Mouse (Mus musculus): ENCODE results near the gene Slc29a1.

The Slc29a1 gene

DNA sequence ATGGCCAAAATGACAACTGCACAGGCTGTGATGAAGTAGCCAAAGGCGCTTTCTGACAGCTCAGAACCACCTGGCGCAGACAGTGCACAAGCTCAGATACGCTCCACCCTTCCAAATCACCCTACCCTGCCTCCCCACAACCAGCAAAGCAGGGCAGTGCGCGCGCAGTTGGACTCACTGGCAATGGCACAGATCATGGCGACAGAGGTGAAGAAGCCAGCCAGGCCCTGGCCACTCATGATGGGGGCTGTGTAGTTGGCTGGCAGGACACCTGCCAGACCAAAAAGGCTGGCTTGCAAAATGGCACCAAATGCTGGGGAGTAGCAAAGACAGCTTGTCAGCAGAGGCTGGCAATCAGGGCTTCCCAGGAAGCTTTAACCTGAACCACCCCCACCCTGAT, 10.2 kb downstream of the Slc29a1 start:
- DNase-seq (ENCODE audit: low spot score): no peak

DNA sequence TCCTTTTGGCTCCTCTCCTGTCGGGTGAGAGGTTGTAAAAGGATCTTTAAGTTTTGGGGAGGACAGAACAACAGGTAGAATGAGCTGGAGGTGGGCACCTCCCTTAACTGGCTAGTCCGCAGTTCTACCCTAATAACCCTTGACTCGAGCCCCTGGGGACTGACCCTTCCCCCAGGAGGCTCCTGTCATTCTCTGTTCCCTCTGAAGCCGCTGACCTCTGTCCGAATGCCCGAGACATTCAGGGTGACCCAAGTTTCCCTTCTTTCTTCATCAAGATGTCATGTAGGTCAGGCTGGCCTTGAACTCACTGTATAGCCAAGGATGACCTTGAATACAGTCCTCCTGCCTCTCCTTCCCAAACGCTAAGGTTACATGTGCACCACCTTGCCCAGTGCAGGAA, 11.0 kb downstream of the Slc29a1 start:
- no peak for DNase-seq (ENCODE audit: low spot score)

DNA sequence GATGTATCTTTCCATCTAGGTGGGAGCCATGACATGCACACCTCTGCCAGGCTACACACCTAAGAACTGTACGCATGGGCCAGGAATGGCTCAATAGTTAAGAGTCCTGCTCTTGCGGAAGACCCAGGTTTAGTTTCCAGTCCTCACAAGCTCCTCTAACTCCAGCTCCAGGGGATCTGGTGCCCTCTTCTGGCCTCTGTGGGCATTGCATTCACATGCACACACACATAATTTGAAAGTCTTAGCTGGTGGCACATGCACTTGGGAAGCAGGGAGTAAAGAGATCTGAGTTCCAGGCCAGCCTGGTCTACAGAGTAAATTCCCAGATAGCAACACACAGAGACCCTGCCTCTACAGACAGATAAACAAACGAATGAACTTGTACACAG, 13.0 kb downstream of the Slc29a1 start:
- no peak for DNase-seq (ENCODE audit: low spot score)

DNA sequence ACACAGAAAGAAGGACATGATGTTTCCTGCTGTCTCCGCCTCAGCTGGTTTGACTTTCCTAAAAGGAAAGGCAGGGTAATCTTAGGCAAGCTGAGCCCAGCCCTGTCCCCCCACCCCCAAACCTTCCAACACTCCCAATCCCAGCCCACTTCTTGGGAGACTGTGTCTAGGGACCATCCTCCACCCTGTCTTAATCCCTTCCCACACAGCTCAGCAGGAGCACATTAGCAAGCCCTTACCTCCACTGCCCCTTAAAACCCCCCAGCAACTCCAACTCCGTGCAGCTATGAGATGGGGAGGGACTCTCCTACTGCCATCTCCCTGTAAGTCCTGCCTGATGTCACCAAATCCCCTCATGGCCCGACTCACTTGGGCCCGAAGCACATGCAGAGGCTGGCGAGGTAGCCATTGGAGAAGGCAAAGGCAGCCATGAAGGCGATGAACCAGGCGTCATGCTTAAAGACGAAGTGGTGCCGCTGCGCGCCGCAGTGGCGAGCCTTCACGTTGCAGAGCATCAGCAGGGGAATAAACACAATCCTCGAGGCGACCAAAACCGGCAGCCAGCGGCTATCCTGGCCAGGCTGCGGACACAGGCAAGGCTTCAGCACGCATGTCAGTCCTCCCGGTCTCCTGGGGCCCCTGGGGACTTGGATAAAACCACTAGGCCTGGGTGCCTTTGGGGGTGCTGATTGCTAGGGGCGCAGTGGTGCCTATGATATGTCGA, 13.5 kb downstream of the Slc29a1 start:
- no peak for DNase-seq (ENCODE audit: low spot score)

DNA sequence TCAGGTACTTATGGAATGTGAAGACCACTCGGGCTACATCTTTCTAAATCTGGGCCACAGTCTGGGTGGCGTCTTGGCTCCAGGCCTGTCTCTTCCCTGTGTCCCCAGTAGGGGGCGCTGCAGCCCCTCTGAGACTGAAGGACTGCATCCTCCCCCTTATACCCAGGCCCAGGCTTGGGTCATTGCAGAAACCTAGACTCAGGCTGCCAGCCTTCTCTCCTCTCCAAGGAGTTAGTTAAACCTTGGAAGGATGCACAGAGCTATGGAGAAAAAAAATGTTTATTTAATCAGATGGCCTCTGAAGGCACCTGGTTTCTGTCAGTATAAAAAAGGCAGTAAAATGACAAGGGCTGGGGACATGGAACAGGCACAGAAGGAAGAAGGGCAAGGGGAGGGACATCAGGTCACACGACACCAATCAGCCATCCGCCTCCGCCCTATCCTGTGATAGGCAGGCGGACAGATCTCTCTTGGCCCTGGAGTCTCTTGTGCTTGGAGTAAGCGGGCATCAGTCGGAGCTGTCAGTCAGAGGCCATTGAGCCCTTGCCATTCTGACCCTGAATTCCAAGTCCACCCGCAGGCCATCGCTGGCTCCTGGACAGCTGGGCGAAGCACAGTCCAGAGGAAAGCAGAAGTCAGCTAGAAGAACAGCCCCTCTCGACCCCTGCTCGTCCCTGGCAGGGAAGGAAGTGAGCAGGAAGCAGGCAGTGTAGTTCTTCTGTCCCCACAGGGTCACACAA, 14.3 kb downstream of the Slc29a1 start:
- DNase-seq (ENCODE audit: low spot score): peak; percentile 55

DNA sequence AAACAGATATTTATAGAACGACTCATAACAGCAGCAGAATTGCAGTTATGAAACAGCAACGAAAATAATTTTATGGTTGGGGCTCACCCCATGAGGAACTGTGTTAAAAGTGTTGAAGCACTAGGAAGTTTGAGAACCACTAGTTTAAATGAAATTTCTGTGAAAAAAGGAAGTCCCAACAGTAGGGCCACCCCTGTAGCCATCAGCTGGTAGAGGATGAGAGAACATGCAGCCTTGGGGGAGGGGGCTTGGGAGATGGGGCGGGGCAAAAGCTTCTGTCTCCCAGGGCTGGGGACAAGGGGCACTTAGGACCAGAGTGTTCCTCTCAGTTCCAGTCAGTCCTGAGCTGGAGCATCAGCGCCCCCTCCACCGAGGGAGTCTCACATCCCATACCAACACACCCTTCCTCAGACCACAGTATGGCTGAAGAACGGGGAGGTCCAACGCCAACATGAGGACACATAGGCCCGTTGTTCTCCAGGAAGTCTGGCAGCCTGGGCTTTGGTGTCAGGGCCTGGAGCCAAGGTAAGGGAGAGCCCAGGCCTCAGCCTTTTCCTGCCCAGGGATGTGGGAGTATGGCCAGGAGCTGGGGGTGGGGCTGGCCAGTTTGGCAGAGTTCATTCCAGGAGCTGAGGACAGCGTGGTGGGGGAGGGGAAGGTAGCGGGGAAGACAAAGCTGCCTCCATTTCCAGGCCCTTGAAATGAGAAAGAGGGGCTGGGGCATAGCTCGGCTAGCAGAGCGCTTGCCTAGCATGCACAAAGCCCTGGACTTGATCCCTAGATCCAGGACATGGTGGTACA, 15.1 kb downstream of the Slc29a1 start:
- no peak for DNase-seq (ENCODE audit: low spot score)

DNA sequence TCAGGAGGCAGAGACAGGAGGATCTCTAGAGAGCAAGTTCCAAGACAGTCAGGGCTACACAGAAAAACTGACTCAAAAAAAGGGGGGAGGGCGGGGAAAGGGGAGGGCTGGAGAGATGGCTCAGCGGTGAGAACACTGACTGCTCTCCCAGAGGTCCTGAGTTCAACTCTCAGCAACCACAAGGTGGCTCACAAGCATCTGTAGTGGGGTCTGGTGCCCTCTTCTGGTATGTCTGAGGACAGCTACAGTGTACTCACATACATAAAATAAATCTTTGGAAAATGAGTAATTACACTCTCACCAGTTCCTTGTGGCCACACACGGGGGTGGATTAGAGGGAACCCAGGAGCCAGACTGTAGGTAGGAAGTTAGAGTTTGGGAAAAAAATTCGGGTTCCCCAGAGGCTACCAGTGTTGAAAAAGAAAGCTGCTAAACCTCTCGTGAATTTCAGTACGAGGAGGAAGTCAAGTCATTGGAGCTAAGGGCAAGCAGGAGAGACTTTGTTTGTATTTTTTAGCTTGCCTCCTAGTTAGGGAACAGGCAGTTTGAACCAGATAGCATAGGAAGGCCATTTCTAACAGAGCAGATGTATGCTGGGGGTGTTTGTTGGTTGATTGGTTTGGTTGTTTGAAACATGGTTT, 16.6 kb downstream of the Slc29a1 start:
- no peak for DNase-seq (ENCODE audit: low spot score)

DNA sequence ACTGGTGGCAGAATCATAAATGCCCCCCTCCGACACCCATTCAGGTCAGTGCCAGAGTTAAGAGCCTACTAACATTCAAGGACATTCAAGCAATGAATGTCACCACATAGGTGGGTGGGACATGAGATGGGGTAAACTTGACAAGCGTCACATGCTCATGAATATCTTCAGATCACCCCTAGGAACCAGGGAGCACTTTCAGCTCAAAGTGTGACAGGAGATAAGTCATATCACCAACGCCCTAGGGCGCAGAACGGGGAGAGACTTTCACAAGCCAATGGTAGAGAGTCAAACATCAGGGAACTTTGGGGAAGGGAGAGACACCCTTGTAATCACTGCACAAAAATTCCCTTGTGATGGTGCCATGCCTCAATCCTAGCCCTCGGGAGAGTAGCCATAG, 17.2 kb downstream of the Slc29a1 start:
- DNase-seq (ENCODE audit: low spot score): no peak

DNA sequence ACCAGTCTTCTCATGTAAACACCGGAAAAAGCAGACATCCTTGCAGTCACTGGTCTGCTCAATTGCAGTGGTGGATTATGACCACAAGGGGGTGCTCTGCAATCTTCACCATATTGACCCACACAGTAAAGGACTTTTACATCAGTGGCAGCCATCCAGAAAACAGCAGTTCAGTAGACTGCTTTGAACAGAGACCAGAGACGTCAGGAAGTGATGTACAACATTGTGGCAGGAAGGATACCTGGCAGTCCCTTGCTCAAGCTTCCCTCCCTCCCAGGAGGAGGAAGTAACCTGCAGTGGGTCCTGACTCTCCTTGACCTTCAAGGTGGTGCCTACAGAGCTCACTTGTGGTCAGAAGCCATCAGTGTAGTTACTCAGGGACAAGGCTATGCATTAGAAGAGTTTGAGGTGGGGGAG, 17.8 kb downstream of the Slc29a1 start:
- DNase-seq (ENCODE audit: low spot score): no peak

DNA sequence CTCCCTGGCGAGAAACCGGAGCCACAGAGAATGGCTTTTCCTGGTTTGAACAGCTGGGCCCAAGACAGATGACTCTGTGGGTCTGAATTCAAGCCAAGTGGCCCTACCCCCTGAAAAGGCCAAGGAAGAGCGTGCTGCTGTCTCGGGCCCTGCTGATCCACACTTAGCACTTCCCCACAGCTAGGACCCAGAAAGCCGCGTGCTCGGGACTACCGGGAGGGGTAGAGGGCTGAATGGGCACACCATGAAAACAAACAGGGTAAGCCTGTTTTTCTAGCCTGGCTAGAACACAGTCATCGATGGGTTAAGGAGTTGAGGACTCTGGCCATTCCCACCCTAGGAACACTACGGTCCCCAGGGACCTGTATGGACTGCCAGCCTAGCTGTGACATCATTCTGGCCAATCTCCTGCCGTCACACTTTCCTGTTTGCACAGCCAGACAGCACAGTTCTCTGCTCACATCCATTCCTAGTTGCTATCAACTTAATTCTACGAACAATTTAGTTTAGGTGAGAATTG, 18.4 kb downstream of the Slc29a1 start:
- no peak for DNase-seq (ENCODE audit: low spot score)

DNA sequence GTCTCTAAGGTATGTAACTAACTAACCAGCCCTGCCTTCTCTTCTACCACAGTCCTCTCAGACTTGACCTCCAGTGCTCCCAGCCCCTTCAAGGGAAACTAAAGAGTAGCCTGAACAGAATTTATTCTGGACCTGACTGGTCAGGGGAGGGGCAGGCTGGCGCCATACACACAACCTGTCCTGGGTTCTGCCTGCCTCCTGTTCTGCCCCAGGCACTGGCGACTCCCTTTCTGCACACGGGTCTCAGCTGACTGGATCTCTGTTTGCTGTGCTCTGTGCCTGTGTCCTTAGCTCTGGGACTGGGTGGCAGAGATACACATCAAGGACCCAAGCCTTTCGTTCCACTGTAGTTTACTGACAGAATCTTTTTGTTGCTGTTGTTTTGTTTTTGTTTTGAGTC, 19.9 kb downstream of the Slc29a1 start:
- DNase-seq (ENCODE audit: low spot score): no peak

DNA sequence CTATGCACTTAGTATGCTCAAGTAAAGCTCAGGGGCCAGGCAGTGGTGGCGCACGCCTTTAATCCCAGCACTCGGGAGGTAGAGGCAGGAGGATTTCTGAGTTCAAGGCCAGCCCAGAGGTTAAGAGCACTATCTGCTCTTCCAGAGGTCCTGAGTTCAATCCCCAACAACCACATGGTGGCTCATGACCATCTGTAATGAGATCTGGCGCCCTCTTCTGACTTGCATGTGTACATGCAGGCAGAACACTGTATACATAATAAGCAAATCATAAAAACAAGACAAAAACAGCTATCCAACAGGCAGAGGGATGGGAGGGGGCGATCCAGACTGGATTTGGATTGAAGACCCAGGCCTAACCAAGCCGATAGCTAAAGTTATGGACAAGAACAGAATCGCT, 20.6 kb downstream of the Slc29a1 start:
- DNase-seq (ENCODE audit: low spot score): no peak

DNA sequence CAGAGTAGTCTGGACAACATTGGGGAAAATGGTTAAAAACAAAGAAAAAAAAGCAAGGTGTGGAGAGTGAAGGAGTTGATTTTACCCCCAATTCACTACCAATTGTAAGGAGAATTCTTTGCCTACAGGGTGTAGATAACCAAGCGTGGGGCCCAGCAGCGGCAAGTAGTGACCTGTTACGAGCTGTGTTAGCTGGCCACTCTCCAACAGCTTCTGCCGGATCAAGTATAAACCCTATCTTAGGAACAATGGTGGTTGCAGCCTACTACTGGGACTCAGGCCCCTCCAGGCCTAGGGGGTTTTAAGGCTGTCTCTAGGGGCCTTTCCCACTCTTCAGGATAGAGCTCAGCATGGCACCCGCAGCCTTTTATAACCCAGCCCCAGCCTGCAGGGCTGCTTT, 21.2 kb downstream of the Slc29a1 start:
- no peak for DNase-seq (ENCODE audit: low spot score)

DNA sequence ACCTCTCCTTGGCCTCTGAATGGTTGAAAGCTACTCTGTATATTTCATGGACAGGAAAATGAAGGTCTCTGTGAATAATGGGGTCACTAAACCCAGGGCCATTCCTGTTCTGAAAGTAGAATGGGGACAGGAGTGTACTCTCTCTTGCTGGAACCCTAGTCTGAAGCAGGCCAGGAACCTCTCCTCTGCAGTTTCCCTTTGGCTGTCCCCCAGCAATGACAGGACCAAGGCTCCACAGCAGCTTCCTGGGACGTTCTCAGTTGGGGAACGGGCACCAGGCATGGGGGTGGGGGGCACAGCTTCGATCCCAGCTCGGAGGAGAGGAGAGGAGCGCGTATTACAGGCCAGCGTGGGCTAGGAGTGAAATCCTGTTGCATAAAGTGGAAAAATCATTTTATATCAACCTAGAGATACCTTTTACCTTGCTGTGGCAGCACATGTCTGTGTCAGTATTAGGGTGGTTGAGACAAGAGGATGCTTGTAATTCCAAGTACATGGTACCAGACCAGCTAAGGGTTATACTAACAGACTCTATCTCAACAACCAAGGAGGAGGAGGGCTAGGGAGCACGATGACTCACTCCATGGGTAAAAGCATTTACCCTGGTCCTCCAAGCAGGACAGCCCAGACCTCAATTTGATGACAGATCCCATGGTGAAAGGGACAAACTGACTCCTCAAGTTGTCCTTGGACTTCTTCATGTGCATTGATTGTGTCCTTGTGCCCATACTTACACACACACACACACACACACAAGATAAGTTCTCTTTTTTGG, 24.1 kb downstream of the Slc29a1 start:
- DNase-seq (ENCODE audit: low spot score): no peak

DNA sequence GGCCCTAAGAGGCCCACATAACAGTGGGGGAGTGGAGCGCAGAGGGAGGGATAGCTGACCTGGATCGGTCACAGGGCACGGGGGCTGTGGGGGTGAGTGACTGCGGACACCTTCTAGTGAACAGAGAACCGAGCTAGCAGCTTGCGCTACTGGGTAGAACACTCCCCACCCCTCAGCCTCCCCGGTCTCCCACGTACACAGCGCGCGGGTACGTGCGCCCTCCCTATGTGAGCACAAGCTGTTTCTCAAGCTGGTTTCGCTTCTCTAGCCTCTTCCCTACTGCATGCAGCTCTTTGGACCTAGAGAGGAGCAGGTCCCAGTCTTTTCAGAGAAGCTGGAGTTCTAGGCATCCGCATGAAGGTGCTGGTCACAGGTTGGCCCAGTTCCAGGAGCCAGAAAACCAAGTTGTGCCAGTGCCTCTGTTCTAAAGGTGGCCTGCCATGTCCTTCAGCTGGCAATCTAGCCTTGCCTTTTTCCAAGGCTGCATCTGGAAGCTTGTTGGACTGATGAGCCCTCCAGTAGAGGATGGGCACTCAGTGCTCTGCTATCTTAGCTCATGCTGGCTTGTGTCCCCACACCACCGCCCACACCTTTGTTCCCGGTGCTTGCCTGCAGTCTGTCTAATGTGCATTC, 25.2 kb downstream of the Slc29a1 start:
- DNase-seq (ENCODE audit: low spot score): no peak

DNA sequence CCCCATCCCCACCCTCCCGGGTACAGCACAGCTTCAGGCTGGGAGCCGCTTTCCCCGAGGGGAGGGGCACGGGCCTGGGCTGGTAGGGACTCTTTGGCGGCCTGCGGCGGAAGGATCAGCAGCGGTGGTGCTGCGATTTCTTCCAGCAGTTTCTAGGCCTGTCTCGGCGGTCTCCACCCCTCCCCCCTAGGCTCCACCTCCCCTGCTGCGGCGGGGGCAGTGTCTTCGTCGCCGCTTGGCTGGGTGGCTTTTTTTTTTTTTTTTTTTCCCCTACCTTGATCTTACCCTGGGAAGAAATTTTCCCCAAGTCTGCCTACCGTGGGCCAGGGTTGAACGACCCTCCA, 25.7 kb downstream of the Slc29a1 start:
- DNase-seq (ENCODE audit: low spot score): peak; percentile 95

DNA sequence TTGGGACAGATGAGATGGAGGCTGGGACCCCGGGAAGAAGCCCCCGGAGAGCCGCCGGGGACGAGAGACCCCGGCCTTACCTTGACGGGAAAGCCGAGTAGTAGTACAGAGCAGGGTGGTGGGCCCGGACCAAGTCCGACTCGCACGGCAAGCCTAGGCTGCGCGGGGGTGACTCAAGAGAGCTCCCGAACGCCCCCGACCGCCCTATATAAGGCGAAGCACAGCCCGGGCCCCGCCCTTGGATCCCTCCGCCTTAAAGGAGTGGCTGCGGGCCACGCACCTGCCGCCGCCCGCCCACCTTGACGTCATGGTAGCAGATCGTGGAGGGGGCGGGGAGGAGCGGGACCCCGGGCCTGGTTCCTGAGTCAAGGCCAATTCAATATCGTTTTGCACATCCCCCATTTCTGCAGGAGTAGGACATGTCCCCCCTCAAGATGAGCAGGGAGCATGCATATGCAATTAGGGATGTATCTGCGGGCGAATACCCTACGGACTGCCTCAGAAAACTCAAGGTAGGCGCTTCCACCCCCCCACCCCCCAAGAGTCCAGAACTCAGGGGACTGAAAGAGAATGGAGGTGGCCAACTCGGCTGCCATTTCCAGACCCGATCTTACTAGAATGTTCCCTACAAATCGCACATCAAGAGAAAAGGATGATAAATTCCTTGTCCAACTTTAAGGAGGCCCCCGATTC, 26.2 kb downstream of the Slc29a1 start, which contains the start of gene Hsp90ab1:
Gene Hsp90ab1 (minus strand): TSS at position 185 of the 693 bp plus-strand sequence.
- peak; percentile 98 for DNase-seq (ENCODE audit: low spot score)

DNA sequence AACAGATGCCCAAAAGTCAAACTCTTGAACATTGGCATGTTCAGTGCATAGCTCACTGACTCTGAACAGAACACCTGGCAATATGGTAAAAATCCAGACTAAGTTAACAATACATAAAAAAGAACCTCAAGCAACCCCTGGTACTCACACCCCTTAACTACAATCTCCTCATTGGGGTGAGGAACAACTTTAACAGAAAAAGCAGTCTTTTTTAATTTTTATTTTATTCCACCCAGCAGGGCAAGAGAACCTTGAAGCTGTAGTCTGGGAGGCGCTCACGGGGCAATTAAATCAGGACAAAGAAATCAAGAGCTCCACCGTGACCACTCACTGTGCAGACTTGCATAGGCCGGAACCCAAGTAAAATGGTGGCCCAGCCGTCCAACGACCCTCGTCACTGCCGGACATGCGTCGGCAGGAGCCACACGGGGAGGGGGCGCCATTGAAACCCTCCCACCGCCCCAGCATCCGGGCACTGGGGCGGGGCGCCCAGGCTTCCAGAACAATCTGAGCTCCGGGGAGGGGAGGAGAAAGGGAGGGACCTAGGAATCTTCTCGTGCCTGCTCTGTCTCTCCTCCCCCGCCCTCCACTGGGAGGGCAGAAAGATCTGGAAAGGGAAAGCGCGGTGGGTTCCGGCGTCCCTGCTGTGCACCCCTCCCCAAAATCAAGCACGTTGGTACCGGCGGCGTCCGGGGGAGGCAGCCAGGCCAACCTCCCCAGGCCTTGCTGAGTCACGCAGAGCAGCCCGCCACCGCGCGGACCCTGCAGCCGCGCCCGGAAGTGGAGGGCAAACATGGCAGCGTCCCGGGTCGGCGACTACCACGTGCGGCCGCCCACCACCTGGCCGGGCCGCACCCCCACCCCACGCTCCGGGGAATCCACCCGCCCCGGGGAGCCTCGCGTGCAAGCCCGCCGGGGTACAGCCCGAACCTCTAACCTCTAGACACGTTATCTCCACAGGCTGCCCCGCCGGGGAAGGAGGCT, 27.0 kb downstream of the Slc29a1 start:
- DNase-seq (ENCODE audit: low spot score): no peak

DNA sequence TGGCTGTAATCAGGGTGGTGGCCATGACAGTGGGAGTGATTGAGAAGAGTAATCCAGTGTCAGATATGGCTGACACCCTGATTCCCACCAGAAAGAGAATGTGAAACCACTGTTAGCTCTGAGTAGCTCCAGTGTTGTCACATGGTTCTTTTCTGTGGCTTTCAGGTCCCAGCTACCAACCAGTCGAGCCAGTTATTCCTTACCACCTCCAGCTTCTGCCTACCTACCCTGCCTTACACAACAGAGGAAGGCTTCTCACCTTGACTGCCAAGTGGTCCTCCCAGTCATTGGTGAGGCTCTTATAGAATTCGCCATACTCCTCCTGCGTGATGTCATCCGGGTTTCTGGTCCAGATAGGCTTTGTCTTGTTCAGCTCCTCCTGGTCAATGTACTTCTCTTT, 29.4 kb downstream of the Slc29a1 start:
- no peak for DNase-seq (ENCODE audit: low spot score)

Data from urinary bladder, postnatal 10 days (tissue).